Mouse (Mus musculus) liver, postnatal 0 days (tissue): Measurements from ENCODE around the gene Gm3952. TPM values are rescaled to one million over a fixed set of nuclear protein-coding genes. Genes with fewer than 3 reads are reported as not detected.

Source experiments
- ATAC-seq: fragments of 200-750 bp; cut with Nextera tagmentation; 2 replicates; pipeline ENCODE4 v1.8.0; 2017; ENCODE audit warnings: mild to moderate bottlenecking, moderate library complexity
- DNase-seq: peaks from one replicate; pipeline ENCODE4 v3.0.0-alpha.2; 2016
- H3K27ac ChIP-seq: fragments of 300-500 bp; sonication (generic); 2 replicates; pipeline ENCODE4 v1.5.1; 2014; ENCODE audit warnings: antibody characterized with exemption, moderate library complexity, mild to moderate bottlenecking, low read depth
- H3K27me3 ChIP-seq: fragments of 300-500 bp; sonication (generic); 2 replicates; pipeline ENCODE4 v1.6.1; 2014; ENCODE audit warnings: low read length, control low read depth, mixed read lengths; ENCODE audit not compliant: insufficient read depth
- H3K36me3 ChIP-seq: fragments of 300-500 bp; sonication (generic); replicated peaks from 2 replicates; pipeline ENCODE4 v1.6.1; 2014; ENCODE audit warnings: mild to moderate bottlenecking, control low read depth, low read length, moderate library complexity, mixed read lengths; ENCODE audit not compliant: insufficient read depth
- H3K4me1 ChIP-seq: fragments of 300-500 bp; sonication (generic); 2 replicates; pipeline ENCODE4 v1.6.1; 2014; ENCODE audit warnings: antibody characterized with exemption, mild to moderate bottlenecking, control low read depth; ENCODE audit not compliant: insufficient read depth
- H3K4me2 ChIP-seq: fragments of 300-500 bp; sonication (generic); 2 replicates; pipeline ENCODE4 v1.6.1; 2014; ENCODE audit warnings: low read depth, mild to moderate bottlenecking, low read length, moderate library complexity, mixed read lengths
- H3K4me3 ChIP-seq: fragments of 300-500 bp; sonication (generic); 2 replicates; pipeline ENCODE4 v1.5.1; 2014; ENCODE audit warnings: low read depth, low read length
- H3K9ac ChIP-seq: fragments of 300-500 bp; sonication (generic); replicated peaks from 2 replicates; pipeline ENCODE4 v1.6.1; 2014; ENCODE audit warnings: mild to moderate bottlenecking, moderate library complexity
- H3K9me3 ChIP-seq: fragments of 300-500 bp; sonication (generic); 2 replicates; pipeline ENCODE4 v1.6.1; 2016; ENCODE audit warnings: mild to moderate bottlenecking, control low read depth, low read length, mixed read lengths
- CTCF ChIP-seq: sonication (generic); IDR thresholded peaks from 2 replicates; pipeline ENCODE4 v1.5.1; 2016; ENCODE audit warnings: antibody characterized with exemption, low read depth
- EP300 ChIP-seq: IDR thresholded peaks from 2 replicates; pipeline ENCODE4 v1.6.1; 2016; ENCODE audit warnings: antibody characterized with exemption, low read depth, mild to moderate bottlenecking
- WGBS: fragments of 180-500 bp; shearing (Covaris S2); extraction: QIAGEN DNeasy Blood & Tissue Kit; methylation state at CpG from one replicate; pipeline ENCODE4 v1.1.7; 2014; ENCODE audit not compliant: insufficient replicate concordance; 5-methylcytosine and 5-hydroxymethylcytosine counted together
- polyA plus RNA-seq: library from polyadenylated mRNA; unstranded; fragments of >200 nt; fragmentation: Nextera tagmentation; extraction: Ambion mirVana; gene quantifications from 2 replicates; pipeline ENCODE4 v1.2.1, GENCODE M21; 2015

Gm3952 gene
- polyA plus RNA-seq, 1 experiment from 2014 or later = not detected

- ATAC-seq (no peak), DNase-seq (no peak)
- WGBS = 63% methylated on average over 1 of the region's 1 CpGs
- TF ChIP-seq CTCF = no peak
- peak; percentile 29; the same call in 1 of the 2 replicates for TF ChIP-seq EP300
- H3K9ac ChIP-seq = no peak overlapping the region
- H3K27ac ChIP-seq = no peak overlapping the region
- H3K4me1 ChIP-seq = peaks cover 17% of the 10 kb centered on the region
- H3K27me3 ChIP-seq = no peaks in the 10 kb centered on the region
- no peaks in the 10 kb centered on the region for H3K36me3 ChIP-seq
- H3K9me3 ChIP-seq = no peaks in the 10 kb centered on the region
- H3K4me3 ChIP-seq = no peak overlapping the region
- 0 out of 2 replicates have a peak overlapping the region, but pooled peaks have one; percentile 4 for H3K4me2 ChIP-seq
Measured at GRCm38 (mm10) chr8:128696701-128697397, 101.6 kb downstream of the Gm3952 start.

Other genes starting within 250 kb of the Gm3952 start
- 60.8 and 64.8 TPM in 2 replicates for gene Itgb1, start 113.0 kb downstream of the Gm3952 start, polyA plus RNA-seq